Mouse (Mus musculus): ENCODE data around the gene Fkbp5.

- no peak for TF ChIP-seq CTCF (IDR thresholded peaks at IDR 0.05)
- TF ChIP-seq EP300 (IDR thresholded peaks at IDR 0.05) = peak; percentile 65
Observed at GRCm38 (mm10) chr17:28512696-28513095, 4.6 kb downstream of the Fkbp5 start.
